Comparison of ENCODE assay signal across 10 mouse cellular contexts in genomic region chr6:142962881-142963280, GRCm38 (mm10). TPM values are rescaled to one million over a fixed set of nuclear protein-coding genes. Genes with fewer than 3 reads are reported as not detected.
DNase-seq lines count a peak whose midpoint lies in the region; ATAC-seq and TF ChIP-seq lines count a peak whose summit lies in the region.
"Had no signal": no experiment of that assay in that cellular context is flagged by ENCODE, and none has a peak within 500 bp of the region (broad histone marks: within the 10 kb centered on the region; RNA-seq: fewer than 3 reads in every experiment).

No protein-coding gene starts in this region.

- H3K4me3 ChIP-seq in intestine, embryonic 14.5 days (ENCODE audit: low read depth, low read length): peak overlapping the region; percentile 51; the same call in 1 of the 2 replicates
- H3K4me3 ChIP-seq in intestine, postnatal 0 days (ENCODE audit: low read depth, low read length): no peak overlapping the region
- H3K4me3 ChIP-seq in cerebellum, adult 2 months (replicated peaks; ENCODE audit: insufficient read depth, low read depth, low read length): peak overlapping the region; percentile 77
- peak overlapping the region; percentile 60; the same call in 1 of the 2 replicates for H3K4me3 ChIP-seq in embryonic facial prominence, embryonic 14.5 days (ENCODE audit: low read depth, low read length)
- H3K4me3 ChIP-seq in limb, embryonic 13.5 days: peak overlapping the region; percentile 65; the same call in 1 of the 2 replicates

- H3K4me2 ChIP-seq in intestine, embryonic 14.5 days (ENCODE audit: low read length): peak overlapping the region; percentile 69
- H3K4me2 ChIP-seq in intestine, postnatal 0 days (replicated peaks; ENCODE audit: low read depth): no peak overlapping the region
- peak overlapping the region; percentile 97; the same call in 1 of the 2 replicates for H3K4me2 ChIP-seq in embryonic facial prominence, embryonic 14.5 days (ENCODE audit: low read depth, low read length)
- H3K4me2 ChIP-seq in limb, embryonic 13.5 days (replicated peaks): peak overlapping the region; percentile 94

- TF ChIP-seq POLR2A in cerebellum, adult 2 months (IDR thresholded peaks at IDR 0.05; ENCODE audit: borderline replicate concordance, insufficient read depth, low read length): no peak

- H3K4me1 ChIP-seq in intestine, embryonic 14.5 days (replicated peaks; ENCODE audit: control insufficient read depth, insufficient read depth, low read length): peaks cover 16% of the 10 kb centered on the region
- no peaks in the 10 kb centered on the region for H3K4me1 ChIP-seq in intestine, postnatal 0 days (replicated peaks; ENCODE audit: control insufficient read depth, insufficient read depth, low read length)
- peaks cover 3% of the 10 kb centered on the region; the same call in 1 of the 2 replicates for H3K4me1 ChIP-seq in cerebellum, adult 2 months (ENCODE audit: control insufficient read depth, insufficient read depth, low read length)
- H3K4me1 ChIP-seq in embryonic facial prominence, embryonic 14.5 days (ENCODE audit: control insufficient read depth, insufficient read depth, low read length): no peaks in the 10 kb centered on the region
- H3K4me1 ChIP-seq in limb, embryonic 13.5 days: peaks cover 8% of the 10 kb centered on the region

- DNase-seq in intestine, embryonic 14.5 days (ENCODE audit: low spot score): no peak
- DNase-seq in cerebellum, adult 2 months: peak; percentile 65 to 77
- no peak for DNase-seq in embryonic facial prominence, embryonic 14.5 days (ENCODE audit: low spot score)
- DNase-seq in layer of hippocampus, postnatal 25 days (ENCODE audit: extremely low spot score in 1 of 2, low spot score in 1 of 2): no peak
- DNase-seq in layer of hippocampus, postnatal 14 days (ENCODE audit: low spot score in 2 of 2): no peak
- DNase-seq: adrenal gland, postnatal 36 days had no signal

- no peak overlapping the region for H3K9ac ChIP-seq in intestine, embryonic 14.5 days (ENCODE audit: low read length)
- H3K9ac ChIP-seq in intestine, postnatal 0 days (ENCODE audit: low read depth, low read length): no peak overlapping the region
- no peak overlapping the region for H3K9ac ChIP-seq in embryonic facial prominence, embryonic 14.5 days (ENCODE audit: low read depth, low read length)
- no peak overlapping the region for H3K9ac ChIP-seq in limb, embryonic 13.5 days

- no peak for TF ChIP-seq CTCF in intestine, postnatal 0 days (IDR thresholded peaks at IDR 0.05; ENCODE audit: low read depth)
- no peak for TF ChIP-seq CTCF in cerebellum, adult 2 months (IDR thresholded peaks at IDR 0.05; ENCODE audit: borderline replicate concordance, insufficient read depth, low read depth, low read length)

- WGBS in intestine, embryonic 14.5 days: 84% methylated on average over 14 of the region's 14 CpGs
- 91% methylated on average over 14 of the region's 14 CpGs for WGBS in intestine, postnatal 0 days
- 14% methylated on average over 14 of the region's 14 CpGs for WGBS in cerebellum, adult 2 months
- 90% methylated on average over 14 of the region's 14 CpGs for WGBS in embryonic facial prominence, embryonic 14.5 days
- 91% methylated on average over 14 of the region's 14 CpGs for WGBS in limb, embryonic 13.5 days

- H3K9me3 ChIP-seq in intestine, embryonic 14.5 days (ENCODE audit: control insufficient read depth, low read length): no peaks in the 10 kb centered on the region
- no peaks in the 10 kb centered on the region for H3K9me3 ChIP-seq in intestine, postnatal 0 days (ENCODE audit: control insufficient read depth)
- no peaks in the 10 kb centered on the region for H3K9me3 ChIP-seq in embryonic facial prominence, embryonic 14.5 days (ENCODE audit: control insufficient read depth, low read length)
- H3K9me3 ChIP-seq in limb, embryonic 13.5 days: no peaks in the 10 kb centered on the region

- no peak for ATAC-seq in intestine, embryonic 14.5 days (replicated peaks; ENCODE audit: low FRiP score, low TSS enrichment, low read depth)
- no peak for ATAC-seq in intestine, postnatal 0 days
- no peak for ATAC-seq in embryonic facial prominence, embryonic 14.5 days (ENCODE audit: low read depth)
- ATAC-seq in limb, embryonic 13.5 days (ENCODE audit: low FRiP score, low read depth): no peak
- no peak for ATAC-seq in monocyte, adult 5-6 weeks (replicated peaks; ENCODE audit: insufficient number of reproducible peaks, low FRiP score, low TSS enrichment, poor library complexity, severe bottlenecking)
- ATAC-seq: lung, postnatal 0 days had no signal

- no peaks in the 10 kb centered on the region for H3K36me3 ChIP-seq in intestine, embryonic 14.5 days (ENCODE audit: control insufficient read depth, insufficient read depth, low read length)
- no peaks in the 10 kb centered on the region for H3K36me3 ChIP-seq in intestine, postnatal 0 days (ENCODE audit: control insufficient read depth, insufficient read depth)
- no peaks in the 10 kb centered on the region for H3K36me3 ChIP-seq in embryonic facial prominence, embryonic 14.5 days (ENCODE audit: control insufficient read depth, insufficient read depth, low read length)
- H3K36me3 ChIP-seq in limb, embryonic 13.5 days: no peaks in the 10 kb centered on the region

- no peak overlapping the region for H3K27ac ChIP-seq in intestine, embryonic 14.5 days (ENCODE audit: low read depth)
- H3K27ac ChIP-seq in intestine, postnatal 0 days (ENCODE audit: low read depth, low read length): no peak overlapping the region
- H3K27ac ChIP-seq in cerebellum, adult 2 months (ENCODE audit: insufficient read depth, low read length): peak overlapping the region; percentile 97; the same call in 1 of the 2 replicates
- H3K27ac ChIP-seq in embryonic facial prominence, embryonic 14.5 days (replicated peaks; ENCODE audit: low read depth, low read length): no peak overlapping the region
- H3K27ac ChIP-seq in limb, embryonic 13.5 days: no peak overlapping the region

- peaks cover 3% of the 10 kb centered on the region; the same call in 1 of the 2 replicates for H3K27me3 ChIP-seq in intestine, embryonic 14.5 days (replicated peaks; ENCODE audit: control insufficient read depth, insufficient read depth, low read length)
- H3K27me3 ChIP-seq in intestine, postnatal 0 days (replicated peaks; ENCODE audit: control insufficient read depth, insufficient read depth, low read length): peaks cover 23% of the 10 kb centered on the region
- H3K27me3 ChIP-seq in cerebellum, adult 2 months (ENCODE audit: control insufficient read depth, insufficient read depth, low read length): no peaks in the 10 kb centered on the region
- H3K27me3 ChIP-seq in embryonic facial prominence, embryonic 14.5 days (replicated peaks; ENCODE audit: control insufficient read depth, insufficient read depth, low read length): peaks cover 11% of the 10 kb centered on the region; the same call in 1 of the 2 replicates
- H3K27me3 ChIP-seq in limb, embryonic 13.5 days: peaks cover 18% of the 10 kb centered on the region

RNA-seq across cellular contexts. Expression of gene St8sia1, which starts 1.4 kb away (rescaled TPM):
- polyA plus RNA-seq in intestine, embryonic 14.5 days (2014; fragmentation: Nextera tagmentation; extraction: Ambion mirVana): 1.8 and 2.3 TPM in 2 replicates
- 0.17 and 0.34 TPM in 2 replicates for polyA plus RNA-seq in intestine, postnatal 0 days (2015; fragmentation: Nextera tagmentation; extraction: Ambion mirVana)
- polyA plus RNA-seq in cerebellum, adult 2 months (2012; rRNA removed): 22.2 and 22.6 TPM in 2 replicates
- 1.1 and 1.8 TPM in 2 replicates for polyA plus RNA-seq in embryonic facial prominence, embryonic 14.5 days (2014; fragmentation: Nextera tagmentation; extraction: Ambion mirVana)
- 1.1 and 1.3 TPM in 2 replicates for polyA plus RNA-seq in limb, embryonic 13.5 days (2015; fragmentation: Nextera tagmentation; extraction: Ambion mirVana)
- total RNA-seq in layer of hippocampus, postnatal 25 days (2021): 10 to 100 TPM; 30.6 to 33.2 TPM
- 10 to 100 TPM; 29.7 to 32.2 TPM for total RNA-seq in layer of hippocampus, postnatal 14 days (2021)
- total RNA-seq in monocyte, adult 5-6 weeks (2017): 0.49 to 0.96 TPM in 2 of 3 replicates, not detected in the other

Comparison
In these comparisons a context has a peak if more than half of its experiments do, and no peak if none do; other contexts are left out.
1. DNase-seq: peak in cerebellum, adult 2 months (2 of 2); none in intestine, embryonic 14.5 days (single experiment), embryonic facial prominence, embryonic 14.5 days (single experiment), layer of hippocampus, postnatal 25 days (0 of 2) and layer of hippocampus, postnatal 14 days (0 of 2).